Mouse (Mus musculus) kidney, adult 2 months (tissue): ENCODE data around the gene Txnrd2.

Experiments used
- CTCF ChIP-seq: fragments of 200-500 bp; conservative IDR thresholded peaks from 2 replicates; pipeline ENCODE4 v1.5.1; 2011; ENCODE audit warnings: low read depth, mild to moderate bottlenecking, control low read depth, low read length, moderate library complexity, mixed read lengths; ENCODE audit not compliant: insufficient read depth, insufficient read length
- POLR2A ChIP-seq: fragments of 200-500 bp; IDR thresholded peaks from one replicate; pipeline ENCODE4 v1.6.1; 2011; ENCODE audit warnings: low read depth, low read length, control low read depth

GRCm38 (mm10) chr16:18425475-18426214, 539 bp upstream of the Txnrd2 start:
- no peak for TF ChIP-seq CTCF
- no peak for TF ChIP-seq POLR2A
